Mouse (Mus musculus): ENCODE measurements at regions not wholly inside any gene's neighbourhood (a gene's known extent, or its start where the extent isn't known, plus 50 kb on each side); places are given as distances from the start of the nearest gene placed in this dataset.

DNA sequence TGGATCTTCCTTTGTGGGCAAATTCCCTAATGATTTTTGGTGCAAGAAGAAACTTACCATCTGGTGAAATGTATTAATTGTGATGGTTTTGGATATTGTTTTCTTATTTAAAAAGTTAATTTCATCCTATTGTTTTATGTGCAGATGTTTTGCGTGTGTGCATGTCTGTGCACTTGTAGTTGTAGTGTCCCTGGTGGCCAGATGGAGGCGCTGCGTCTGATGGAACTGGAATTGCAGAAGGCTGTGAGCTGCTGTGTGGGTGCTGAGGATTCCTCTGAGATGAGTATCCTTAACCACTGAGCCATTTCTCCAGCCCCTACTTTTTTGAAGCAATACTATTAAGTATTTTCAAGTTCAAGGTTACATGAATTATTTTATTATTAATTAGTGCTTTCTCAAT lies 181.5 kb upstream of the Tmpo start:
- TF ChIP-seq CTCF (IDR thresholded peaks at IDR 0.05; ENCODE audit: insufficient read depth, low read length) (no peak), POLR2A (IDR thresholded peaks at IDR 0.05; ENCODE audit: borderline replicate concordance, extremely low read depth, low read depth, low read length) (no peak)

All from lung, adult 2 months (tissue).